Mouse (Mus musculus) forebrain, embryonic 15.5 days (tissue): ENCODE results near the gene Matn4. TPM values are rescaled to one million over a fixed set of nuclear protein-coding genes. Genes with fewer than 3 reads are reported as not detected.

ENCODE experiments used
- ATAC-seq: fragments of 200-750 bp; cut with Nextera tagmentation; replicated peaks from 2 replicates; pipeline ENCODE4 v1.8.0; 2017; ENCODE audit warnings: mild to moderate bottlenecking, moderate TSS enrichment, moderate library complexity
- H3K27ac ChIP-seq: fragments of 300-500 bp; sonication (generic); replicated peaks from 2 replicates; pipeline ENCODE4 v1.5.1; 2015; ENCODE audit warnings: mild to moderate bottlenecking, inconsistent platforms
- H3K27me3 ChIP-seq: fragments of 300-500 bp; sonication (generic); 2 replicates; pipeline ENCODE4 v1.6.1; 2015; ENCODE audit warnings: inconsistent platforms
- H3K36me3 ChIP-seq: fragments of 300-500 bp; sonication (generic); 2 replicates; pipeline ENCODE4 v1.6.1; 2015; ENCODE audit warnings: mild to moderate bottlenecking, inconsistent platforms
- H3K4me1 ChIP-seq: fragments of 300-500 bp; sonication (generic); 2 replicates; pipeline ENCODE4 v1.6.1; 2015; ENCODE audit warnings: inconsistent platforms
- H3K4me2 ChIP-seq: fragments of 300-500 bp; sonication (generic); replicated peaks from 2 replicates; pipeline ENCODE4 v1.6.1; 2015; ENCODE audit warnings: mild to moderate bottlenecking, inconsistent platforms
- H3K4me3 ChIP-seq: fragments of 300-500 bp; sonication (generic); 2 replicates; pipeline ENCODE4 v1.5.1; 2015; ENCODE audit warnings: mild to moderate bottlenecking, inconsistent platforms
- H3K9ac ChIP-seq: fragments of 300-500 bp; sonication (generic); replicated peaks from 2 replicates; pipeline ENCODE4 v1.6.1; 2015; ENCODE audit warnings: mild to moderate bottlenecking, inconsistent platforms
- H3K9me3 ChIP-seq: fragments of 300-500 bp; sonication (generic); 2 replicates; pipeline ENCODE4 v1.6.1; 2016; ENCODE audit warnings: inconsistent platforms
- WGBS: fragments of 180-500 bp; shearing (Covaris S2); methylation state at CpG from one replicate; pipeline ENCODE4 v1.1.7; 2015; ENCODE audit warnings: mixed read lengths; 5-methylcytosine and 5-hydroxymethylcytosine counted together
- polyA plus RNA-seq: library from polyadenylated mRNA; unstranded; fragments of >200 nt; fragmentation: Nextera tagmentation; extraction: Ambion mirVana; gene quantifications from 2 replicates; pipeline ENCODE4 v1.2.1, GENCODE M21; 2015

Gene Matn4
- polyA plus RNA-seq, 1 experiment from 2014 or later, result 0.94 TPM

DNA sequence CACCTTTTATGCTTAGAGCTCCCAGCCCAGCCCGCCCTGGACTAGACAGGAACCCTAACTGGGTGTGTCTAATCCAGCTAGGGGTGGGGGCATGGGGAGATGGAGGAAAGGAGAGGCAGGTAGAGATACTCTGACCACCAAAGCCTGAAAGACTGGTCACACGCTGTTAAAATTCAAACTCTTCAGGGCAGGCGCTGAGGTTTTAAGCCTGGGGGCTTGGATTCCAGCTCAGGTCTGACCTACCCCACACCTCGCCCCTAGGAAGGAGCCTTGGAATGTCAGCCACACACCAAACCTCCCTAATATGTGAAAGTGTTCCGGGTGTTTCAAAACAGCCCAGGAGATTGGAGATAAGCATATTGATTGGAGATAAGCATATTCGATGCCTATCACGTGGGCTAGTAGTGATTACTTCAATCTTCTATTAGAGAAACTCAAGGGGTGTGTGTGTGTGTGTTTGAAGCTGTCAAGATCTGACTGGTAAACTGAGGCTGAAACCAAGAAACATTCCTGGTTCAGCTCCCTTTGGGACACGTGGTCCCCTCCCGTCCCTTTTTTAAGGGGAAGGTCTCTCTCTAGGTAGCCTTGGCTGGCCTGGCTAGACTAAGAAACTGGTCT is 28.4 kb upstream of the Matn4 start:
- no peak for ATAC-seq
- H3K27ac ChIP-seq, result no peak overlapping the region
- WGBS, result 89% methylated on average over 9 of the region's 9 CpGs

DNA sequence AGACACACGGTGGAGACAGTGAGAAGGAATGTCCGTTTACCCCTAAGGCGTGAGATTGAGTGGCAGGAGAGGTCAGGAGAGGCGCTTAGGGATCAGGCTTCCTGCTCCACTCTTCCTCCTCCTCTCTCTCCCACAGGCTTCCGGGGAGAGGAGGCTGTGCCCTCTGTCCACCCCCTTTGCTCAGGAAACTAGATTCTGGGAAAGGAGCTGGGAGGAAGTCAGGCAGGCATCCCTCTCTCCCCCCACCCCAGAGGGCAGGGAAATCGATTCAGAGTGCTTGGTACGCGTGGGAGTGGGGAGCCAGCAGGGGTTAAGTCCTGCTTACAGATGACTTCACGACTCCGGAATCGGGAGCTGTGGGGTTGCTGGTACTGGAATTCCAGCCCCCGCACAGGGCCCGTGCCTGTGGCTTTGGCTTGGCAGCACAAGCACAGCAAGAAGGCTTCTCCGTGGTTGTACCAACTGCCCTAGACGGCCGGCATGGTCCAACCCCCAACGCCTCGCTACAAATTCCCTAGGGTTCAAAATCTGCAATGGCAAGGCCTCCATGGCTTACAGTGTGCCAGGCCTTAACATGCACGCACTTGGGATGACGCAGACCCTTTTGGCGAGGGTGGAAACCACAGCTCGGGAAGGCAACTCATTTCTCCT is 27.7 kb upstream of the Matn4 start:
- no peaks in the 10 kb centered on the region for H3K27me3 ChIP-seq
- no peaks in the 10 kb centered on the region for H3K36me3 ChIP-seq
- no peak overlapping the region for H3K9ac ChIP-seq
- H3K4me3 ChIP-seq, result no peak overlapping the region
- no peaks in the 10 kb centered on the region for H3K4me1 ChIP-seq
- no peak overlapping the region for H3K4me2 ChIP-seq
- 43% methylated on average over 22 of the region's 22 CpGs for WGBS
- H3K9me3 ChIP-seq, result no peaks in the 10 kb centered on the region
- H3K27ac ChIP-seq, result no peak overlapping the region
- no peak for ATAC-seq

More for the DNA sequence above, 28.4 kb upstream of the Matn4 start:
- H3K9ac ChIP-seq, result no peak overlapping the region
- H3K27me3 ChIP-seq, result no peaks in the 10 kb centered on the region
- no peak overlapping the region for H3K4me3 ChIP-seq
- no peaks in the 10 kb centered on the region for H3K36me3 ChIP-seq
- H3K4me1 ChIP-seq, result no peaks in the 10 kb centered on the region
- no peaks in the 10 kb centered on the region for H3K9me3 ChIP-seq
- H3K4me2 ChIP-seq, result no peak overlapping the region

DNA sequence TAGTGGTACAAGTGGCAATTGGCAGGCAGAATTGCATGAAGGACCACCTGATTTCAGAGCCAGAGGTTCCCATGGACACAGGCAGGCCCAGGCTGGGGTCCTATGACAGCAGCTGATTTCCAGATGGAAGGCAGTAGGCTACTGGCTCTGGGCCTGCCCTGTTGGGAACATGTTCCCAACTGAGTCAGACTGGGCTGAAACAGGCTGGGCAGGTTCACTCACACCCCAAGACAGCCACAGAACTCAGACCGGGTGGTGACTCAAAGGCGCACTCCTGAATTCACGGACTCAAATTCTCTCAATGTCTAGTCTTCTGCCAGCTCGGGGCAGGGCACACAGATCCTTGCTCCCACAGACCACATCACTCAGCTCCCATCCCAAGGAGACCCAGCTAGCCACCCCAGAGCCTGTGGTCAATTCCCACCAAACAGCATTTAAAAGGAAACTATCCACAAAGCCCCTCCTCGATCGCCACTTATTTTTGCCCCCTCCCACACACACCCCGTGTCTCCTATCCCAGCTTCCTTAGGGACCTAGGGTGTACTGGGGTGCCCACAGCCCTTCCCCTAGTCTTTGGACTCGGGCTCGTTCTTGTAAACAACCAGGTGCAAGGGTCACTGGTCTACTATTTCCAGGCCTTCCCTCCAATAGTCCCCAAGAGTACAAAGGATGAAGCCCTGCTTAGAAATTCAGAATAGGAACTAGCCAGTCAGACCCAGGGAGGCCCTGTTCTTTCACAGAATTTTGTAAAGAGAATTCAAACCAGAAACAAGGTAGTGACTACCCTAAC is 26.9 kb upstream of the Matn4 start:
- no peak overlapping the region for H3K9ac ChIP-seq
- H3K4me3 ChIP-seq, result no peak overlapping the region
- WGBS, result 68% methylated on average over 9 of the region's 9 CpGs
- no peaks in the 10 kb centered on the region for H3K9me3 ChIP-seq
- H3K27me3 ChIP-seq, result no peaks in the 10 kb centered on the region
- H3K27ac ChIP-seq, result no peak overlapping the region
- H3K4me1 ChIP-seq, result no peaks in the 10 kb centered on the region
- no peak for ATAC-seq
- H3K36me3 ChIP-seq, result no peaks in the 10 kb centered on the region
- no peak overlapping the region for H3K4me2 ChIP-seq

DNA sequence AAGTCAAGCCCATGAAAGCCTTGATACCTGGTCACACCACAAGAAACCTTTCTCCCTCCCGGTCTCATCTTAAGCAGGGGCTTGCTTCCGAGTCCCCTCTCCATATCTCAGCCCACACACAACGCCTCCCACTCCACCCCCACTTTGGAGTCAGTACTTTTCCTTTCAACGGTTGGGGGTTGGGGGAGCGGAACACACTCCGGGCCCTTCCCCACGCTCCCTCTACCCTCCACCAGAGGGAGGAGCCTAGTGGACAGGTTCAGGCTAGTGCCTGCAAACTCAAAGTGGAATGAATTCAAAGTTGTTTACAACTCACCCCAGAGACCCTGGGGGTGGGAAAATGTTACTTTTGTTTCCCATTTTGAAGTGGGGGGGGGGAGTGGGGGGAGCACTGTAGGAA is 25.7 kb upstream of the Matn4 start:
- Histone ChIP-seq H3K9ac (no peak overlapping the region), H3K4me3 (no peak overlapping the region), H3K4me2 (no peak overlapping the region), H3K27ac (no peak overlapping the region), H3K9me3 (no peaks in the 10 kb centered on the region), H3K36me3 (no peaks in the 10 kb centered on the region), H3K4me1 (no peaks in the 10 kb centered on the region), H3K27me3 (no peaks in the 10 kb centered on the region)
- 17% methylated on average over 7 of the region's 7 CpGs for WGBS
- ATAC-seq, result no peak

DNA sequence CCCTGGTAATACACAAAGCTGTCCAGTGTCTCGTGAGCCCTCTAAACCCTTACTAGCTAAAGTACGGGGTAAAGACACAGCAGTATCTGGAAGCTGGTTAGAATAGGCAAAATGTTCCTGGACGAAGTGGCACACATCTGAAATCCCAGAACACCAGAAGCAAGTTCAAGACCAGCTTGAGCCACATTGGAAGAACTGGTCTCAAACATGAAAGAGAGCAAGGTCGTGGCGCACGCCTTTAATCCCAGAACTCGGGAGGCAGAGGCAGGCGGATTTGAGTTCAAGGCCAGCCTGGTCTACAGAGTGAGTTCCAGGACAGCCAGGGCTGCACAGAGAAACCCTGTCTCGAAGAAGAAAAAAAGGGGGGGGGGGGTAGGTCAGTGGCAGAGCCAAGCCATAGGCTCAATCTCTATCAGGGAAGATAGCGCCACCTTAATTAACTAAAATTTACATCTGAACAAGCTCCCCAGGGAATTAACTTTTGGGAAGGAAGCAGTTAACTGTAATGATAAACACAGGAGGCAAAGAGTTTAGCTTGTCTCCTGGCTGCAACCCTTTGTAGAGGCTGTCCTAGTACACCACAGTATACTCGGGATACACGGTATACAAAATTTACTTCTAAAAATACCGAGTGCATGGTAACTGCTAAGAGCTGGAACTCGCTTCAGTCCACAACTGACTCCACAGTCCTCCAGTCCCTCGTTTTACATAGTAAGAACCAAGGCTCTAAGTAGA is 25.1 kb upstream of the Matn4 start:
- Histone ChIP-seq H3K9me3 (no peaks in the 10 kb centered on the region), H3K27me3 (no peaks in the 10 kb centered on the region), H3K36me3 (no peaks in the 10 kb centered on the region), H3K9ac (no peak overlapping the region), H3K4me2 (no peak overlapping the region), H3K4me1 (no peaks in the 10 kb centered on the region), H3K4me3 (no peak overlapping the region), H3K27ac (no peak overlapping the region)
- WGBS, result 46% methylated on average over 15 of the region's 15 CpGs
- ATAC-seq, result no peak

DNA sequence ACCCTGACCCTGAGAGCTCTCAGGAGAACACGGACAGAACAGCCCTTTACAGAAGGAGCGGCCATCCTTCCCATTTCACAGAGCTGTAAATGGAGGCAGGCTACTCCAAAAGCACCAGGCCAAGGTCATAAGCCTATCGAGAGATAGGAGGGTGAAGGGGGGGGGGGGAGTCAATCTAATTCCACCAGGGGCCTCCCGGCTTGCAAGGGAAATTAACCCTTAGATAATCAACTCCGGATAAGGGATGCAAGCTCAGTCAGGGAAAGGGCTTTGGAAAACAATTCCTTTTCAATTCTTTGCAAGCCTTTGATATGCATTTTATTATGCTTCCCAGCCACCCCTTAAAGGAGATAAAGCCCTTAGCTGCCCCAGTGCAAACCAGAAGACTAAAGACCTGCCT is 23.5 kb upstream of the Matn4 start:
- Histone ChIP-seq H3K27me3 (no peaks in the 10 kb centered on the region), H3K4me3 (no peak overlapping the region), H3K36me3 (no peaks in the 10 kb centered on the region), H3K9me3 (no peaks in the 10 kb centered on the region), H3K27ac (no peak overlapping the region), H3K4me1 (no peaks in the 10 kb centered on the region), H3K9ac (no peak overlapping the region), H3K4me2 (no peak overlapping the region)
- ATAC-seq, result no peak
- 42% methylated on average over 5 of the region's 5 CpGs for WGBS

DNA sequence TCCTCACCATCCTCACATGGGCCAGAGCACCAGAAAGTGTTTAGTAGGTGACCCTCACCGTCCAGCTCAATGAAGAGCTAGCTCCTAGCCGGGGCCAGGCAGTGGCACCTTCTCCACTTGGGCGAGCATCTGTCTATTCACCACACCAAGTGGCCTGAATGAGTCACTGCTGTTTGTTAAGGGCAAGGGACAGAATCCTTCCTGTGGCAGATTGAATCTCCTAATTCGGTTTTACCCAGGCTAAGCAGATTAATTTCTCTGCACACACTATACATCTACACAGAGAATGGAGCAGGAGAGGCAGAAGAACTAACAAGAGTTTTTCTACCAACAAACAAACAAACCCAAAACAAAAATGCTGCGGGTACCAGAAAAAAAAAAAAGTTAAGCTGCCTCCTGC is 22.0 kb upstream of the Matn4 start:
- H3K36me3 ChIP-seq, result no peaks in the 10 kb centered on the region
- WGBS, result 86% methylated on average over 5 of the region's 5 CpGs
- no peak for ATAC-seq
- no peak overlapping the region for H3K9ac ChIP-seq
- H3K4me1 ChIP-seq, result no peaks in the 10 kb centered on the region
- H3K27me3 ChIP-seq, result no peaks in the 10 kb centered on the region
- H3K9me3 ChIP-seq, result no peaks in the 10 kb centered on the region
- H3K27ac ChIP-seq, result no peak overlapping the region
- H3K4me3 ChIP-seq, result no peak overlapping the region
- no peak overlapping the region for H3K4me2 ChIP-seq

DNA sequence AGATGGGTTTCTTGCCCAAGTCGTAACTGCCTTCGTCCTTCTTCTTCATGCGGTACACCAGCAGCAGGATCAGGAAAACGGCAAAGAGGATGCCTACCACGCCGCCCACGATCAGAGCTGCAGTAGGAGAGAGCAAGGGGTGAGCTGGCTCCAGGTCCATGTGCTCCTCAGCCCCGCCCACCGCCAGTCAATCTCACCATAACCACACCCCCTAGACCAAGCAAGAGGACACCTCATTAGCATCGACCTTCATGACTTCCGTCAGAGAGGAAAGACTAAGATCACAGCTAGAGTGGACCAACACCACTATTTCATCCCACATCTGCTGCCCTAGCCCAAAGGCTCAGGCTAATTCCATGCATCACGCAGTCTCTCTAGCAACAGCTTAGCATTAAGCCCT is 21.2 kb upstream of the Matn4 start:
- no peak overlapping the region for H3K9ac ChIP-seq
- H3K9me3 ChIP-seq, result no peaks in the 10 kb centered on the region
- H3K4me3 ChIP-seq, result no peak overlapping the region
- WGBS, result 43% methylated on average over 12 of the region's 12 CpGs
- H3K4me2 ChIP-seq, result no peak overlapping the region
- H3K4me1 ChIP-seq, result no peaks in the 10 kb centered on the region
- ATAC-seq, result no peak
- H3K27ac ChIP-seq, result no peak overlapping the region
- no peaks in the 10 kb centered on the region for H3K36me3 ChIP-seq
- no peaks in the 10 kb centered on the region for H3K27me3 ChIP-seq

DNA sequence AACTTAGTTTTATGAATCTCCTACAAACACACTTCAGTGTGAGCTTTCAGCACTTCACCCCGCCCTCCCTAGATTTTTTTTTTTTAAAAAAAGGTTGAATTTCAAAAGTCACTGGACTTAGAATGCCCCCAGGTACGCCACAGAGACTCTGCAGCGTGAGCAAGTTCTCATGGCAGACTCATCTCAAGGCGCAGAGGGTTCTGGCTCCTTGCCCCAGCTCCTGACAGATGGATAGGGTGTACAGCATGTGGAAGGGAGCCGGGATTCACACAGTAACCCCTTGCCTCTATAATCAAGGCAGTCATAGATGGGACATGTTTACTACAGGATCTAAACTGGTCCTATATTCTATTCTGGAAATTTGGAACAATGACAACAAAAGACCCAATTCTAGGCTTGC is 20.4 kb upstream of the Matn4 start:
- 77% methylated on average over 5 of the region's 5 CpGs for WGBS
- Histone ChIP-seq H3K4me1 (no peaks in the 10 kb centered on the region), H3K4me3 (no peak overlapping the region), H3K36me3 (no peaks in the 10 kb centered on the region), H3K9ac (no peak overlapping the region), H3K27ac (no peak overlapping the region), H3K27me3 (no peaks in the 10 kb centered on the region), H3K4me2 (no peak overlapping the region), H3K9me3 (no peaks in the 10 kb centered on the region)
- ATAC-seq, result no peak

DNA sequence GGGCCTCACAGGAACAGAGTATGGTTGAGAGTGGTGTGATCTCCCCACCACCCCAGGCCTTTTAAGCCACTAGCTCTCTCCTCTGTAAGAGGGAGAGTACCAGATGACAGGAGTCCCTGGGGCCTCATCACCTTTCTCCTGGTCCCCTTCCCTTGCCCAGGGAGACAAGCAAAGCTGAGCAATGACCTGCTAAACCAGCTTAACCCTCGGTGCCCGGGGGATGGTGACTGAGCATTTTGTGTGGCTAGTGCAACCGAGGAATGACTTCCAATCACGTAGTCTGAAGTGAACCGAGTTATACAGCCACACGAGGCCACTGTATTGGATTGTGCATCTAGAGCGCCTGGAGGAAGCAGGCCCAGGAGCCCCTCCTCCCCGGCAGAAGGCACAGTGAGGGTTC is 19.4 kb upstream of the Matn4 start:
- no peaks in the 10 kb centered on the region for H3K9me3 ChIP-seq
- WGBS, result 88% methylated on average over 8 of the region's 8 CpGs
- no peak overlapping the region for H3K9ac ChIP-seq
- no peak overlapping the region for H3K4me3 ChIP-seq
- no peak overlapping the region for H3K4me2 ChIP-seq
- H3K27me3 ChIP-seq, result no peaks in the 10 kb centered on the region
- no peak for ATAC-seq
- H3K27ac ChIP-seq, result no peak overlapping the region
- H3K4me1 ChIP-seq, result no peaks in the 10 kb centered on the region
- no peaks in the 10 kb centered on the region for H3K36me3 ChIP-seq

DNA sequence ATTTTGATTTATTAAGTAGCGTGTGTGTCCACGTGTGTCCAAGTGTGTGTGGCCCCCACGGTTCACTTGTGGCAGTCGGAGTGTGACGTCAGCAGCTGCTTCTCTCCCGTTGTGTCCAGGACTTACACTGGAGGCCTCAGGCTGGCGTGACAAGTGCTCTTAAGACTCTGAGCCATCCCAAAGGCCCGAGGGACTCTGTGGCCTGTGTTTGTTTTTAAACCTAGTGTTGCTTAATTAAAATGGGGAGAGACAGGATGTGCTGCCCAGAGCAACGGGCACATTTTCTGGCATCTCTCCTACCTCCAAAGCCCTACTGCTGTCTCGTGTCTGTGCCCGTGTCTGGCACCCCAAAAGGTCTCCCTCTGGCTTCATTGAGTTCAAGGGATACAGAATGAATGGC is 18.5 kb upstream of the Matn4 start:
- H3K9ac ChIP-seq, result no peak overlapping the region
- no peak overlapping the region for H3K27ac ChIP-seq
- WGBS, result 91% methylated on average over 11 of the region's 11 CpGs
- no peaks in the 10 kb centered on the region for H3K4me1 ChIP-seq
- no peak overlapping the region for H3K4me2 ChIP-seq
- H3K36me3 ChIP-seq, result no peaks in the 10 kb centered on the region
- ATAC-seq, result no peak
- no peaks in the 10 kb centered on the region for H3K27me3 ChIP-seq
- no peak overlapping the region for H3K4me3 ChIP-seq
- H3K9me3 ChIP-seq, result no peaks in the 10 kb centered on the region
